Mouse (Mus musculus) B cell, adult 62 days (primary cell): ENCODE results near the gene Stoml2. TPM values are rescaled to one million over a fixed set of nuclear protein-coding genes. Genes with fewer than 3 reads are reported as not detected.

Source experiments
- total RNA-seq: library from RNA; stranded (reverse); gene quantifications from 4 replicates; pipeline ENCODE4 v1.2.4, GENCODE M21; 2023

Gene Stoml2
- 59.6 to 79.8 TPM (median 72.1 TPM) in 4 replicates for total RNA-seq

GRCm38 (mm10) chr4:43031237-43031995 is at the start of gene Stoml2:
Gene Stoml2, minus strand, starts transcription at chr4:43031710.

GRCm38 (mm10) chr4:43058753-43059654 is 27.5 kb upstream of the Stoml2 start, which contains the start of gene Unc13b:
Gene Unc13b, plus strand, starts transcription at chr4:43058953.

GRCm38 (mm10) chr4:43045659-43046302 is 14.3 kb upstream of the Stoml2 start, which contains the start of gene Fam214b:
Gene Fam214b, minus strand, starts transcription at chr4:43046220.

GRCm38 (mm10) chr4:43025084-43025960 is 6.2 kb downstream of the Stoml2 start, which contains the start of gene Pigo:
Gene Pigo, minus strand, starts transcription at chr4:43025819.

GRCm38 (mm10) chr4:43010161-43011038 is 21.1 kb downstream of the Stoml2 start, which contains the start of gene Fancg:
Gene Fancg, minus strand, starts transcription at chr4:43010506.

GRCm38 (mm10) chr4:43000141-43000986 is 31.1 kb downstream of the Stoml2 start, which contains the start of gene Vcp:
Gene Vcp, minus strand, starts transcription at chr4:43000507.

Other genes with a start within 250 kb of the Stoml2 start
- not detected in 4 replicates for gene Fam205a1, start 177.8 kb downstream of the Stoml2 start, total RNA-seq
- not detected in 4 replicates for gene Gm12394, start 174.9 kb downstream of the Stoml2 start, total RNA-seq
- gene Fam205c, start 157.5 kb downstream of the Stoml2 start, total RNA-seq: not detected in 4 replicates
- not detected in 4 replicates for gene Phf24, start 115.0 kb downstream of the Stoml2 start, total RNA-seq
- 33.1 to 42.0 TPM (median 37.5 TPM) in 4 replicates for gene Dnajb5, start 81.9 kb downstream of the Stoml2 start, total RNA-seq
- gene 1700022I11Rik, start 62.1 kb downstream of the Stoml2 start, total RNA-seq: not detected in 4 replicates
- gene Vcp, start 31.2 kb downstream of the Stoml2 start, total RNA-seq: 98.6 to 113 TPM (median 106 TPM) in 4 replicates
- 27.6 to 34.9 TPM (median 32.9 TPM) in 4 replicates for gene Fancg, start 21.2 kb downstream of the Stoml2 start, total RNA-seq
- 33.1 to 43.8 TPM (median 42.4 TPM) in 4 replicates for gene Pigo, start 5.9 kb downstream of the Stoml2 start, total RNA-seq
- gene Fam214b, start 14.5 kb upstream of the Stoml2 start, total RNA-seq: 21.7 to 35.2 TPM (median 25.9 TPM) in 4 replicates
- 0.26 to 1.8 TPM (median 1.1 TPM) in 4 replicates for gene Unc13b, start 27.2 kb upstream of the Stoml2 start, total RNA-seq
- not detected in 4 replicates for gene Atp8b5, start 235.4 kb upstream of the Stoml2 start, total RNA-seq